Mouse (Mus musculus) cerebellum, postnatal 4 days (tissue): ENCODE results near the gene Xpnpep2.

ENCODE experiments used
- DNase-seq, 2 experiments: peaks; one replicate each; pipeline ENCODE4 v3.0.0; 2022; ENCODE audit warnings: low spot score in 2 of 2, mixed read lengths in 1 of 2

Gene Xpnpep2

GRCm38 (mm10) chrX:48124132-48125071 is 15.9 kb downstream of the Xpnpep2 start:
- peak; percentile 26 to 55 for DNase-seq

- DNase-seq: no peak
Observed at GRCm38 (mm10) chrX:48126903-48127476, 18.5 kb downstream of the Xpnpep2 start.

GRCm38 (mm10) chrX:48127502-48128218 is 19.1 kb downstream of the Xpnpep2 start:
- DNase-seq: no peak

- no peak for DNase-seq
Observed at GRCm38 (mm10) chrX:48129167-48129566, 20.6 kb downstream of the Xpnpep2 start.

- DNase-seq: no peak
Observed at GRCm38 (mm10) chrX:48136935-48137334, 28.4 kb downstream of the Xpnpep2 start.

GRCm38 (mm10) chrX:48138011-48138410 is 29.5 kb downstream of the Xpnpep2 start:
- DNase-seq: no peak

GRCm38 (mm10) chrX:48138539-48139275 is 30.2 kb downstream of the Xpnpep2 start:
- no peak for DNase-seq

- no peak for DNase-seq
Observed at GRCm38 (mm10) chrX:48139368-48140285, 31.1 kb downstream of the Xpnpep2 start.

- no peak for DNase-seq
Observed at GRCm38 (mm10) chrX:48140286-48140877, 31.9 kb downstream of the Xpnpep2 start.

- DNase-seq: no peak
Observed at GRCm38 (mm10) chrX:48141481-48141880, 33.0 kb downstream of the Xpnpep2 start.

- DNase-seq: no peak
Observed at GRCm38 (mm10) chrX:48143415-48144335, 35.1 kb downstream of the Xpnpep2 start.

GRCm38 (mm10) chrX:48146262-48146661 is 37.7 kb downstream of the Xpnpep2 start, which contains the start of gene Sash3:
TSS of gene Sash3 (plus strand) at chrX:48146436.
- no peak for DNase-seq

- DNase-seq: no peak
Observed at GRCm38 (mm10) chrX:48147226-48147625, 38.7 kb downstream of the Xpnpep2 start.

GRCm38 (mm10) chrX:48147741-48148186 is 39.2 kb downstream of the Xpnpep2 start:
- DNase-seq: no peak

GRCm38 (mm10) chrX:48152106-48152505 is 43.6 kb downstream of the Xpnpep2 start:
- no peak for DNase-seq

GRCm38 (mm10) chrX:48153414-48153813 is 44.9 kb downstream of the Xpnpep2 start:
- DNase-seq: no peak

- DNase-seq: no peak
Observed at GRCm38 (mm10) chrX:48153949-48154348, 45.4 kb downstream of the Xpnpep2 start.

- no peak for DNase-seq
Observed at GRCm38 (mm10) chrX:48155489-48155888, 47.0 kb downstream of the Xpnpep2 start.

- DNase-seq: peak in 1 of 2 experiments; percentile 19
Observed at GRCm38 (mm10) chrX:48157396-48157795, 48.9 kb downstream of the Xpnpep2 start.
